Mouse (Mus musculus) hindbrain, embryonic 16.5 days (tissue): Measurements from ENCODE around the gene Pip5k1b. TPM values are rescaled to one million over a fixed set of nuclear protein-coding genes. Genes with fewer than 3 reads are reported as not detected.

Experiments
- ATAC-seq: fragments of 200-750 bp; cut with Nextera tagmentation; 2 replicates; pipeline ENCODE4 v1.8.0; 2017; ENCODE audit warnings: moderate TSS enrichment, moderate library complexity
- H3K27ac ChIP-seq: fragments of 300-500 bp; sonication (generic); 2 replicates; pipeline ENCODE4 v1.5.1; 2014; ENCODE audit warnings: low read depth, mild to moderate bottlenecking, control low read depth, low read length, moderate library complexity
- H3K27me3 ChIP-seq: fragments of 300-500 bp; sonication (generic); replicated peaks from 2 replicates; pipeline ENCODE4 v1.6.1; 2014; ENCODE audit warnings: low read length; ENCODE audit not compliant: control insufficient read depth, insufficient read depth
- H3K36me3 ChIP-seq: fragments of 300-500 bp; sonication (generic); 2 replicates; pipeline ENCODE4 v1.6.1; 2014; ENCODE audit warnings: mild to moderate bottlenecking, low read length, moderate library complexity, mixed read lengths; ENCODE audit not compliant: control insufficient read depth, insufficient read depth
- H3K4me1 ChIP-seq: fragments of 300-500 bp; sonication (generic); 2 replicates; pipeline ENCODE4 v1.6.1; 2014; ENCODE audit warnings: low read depth, low read length; ENCODE audit not compliant: control insufficient read depth, insufficient read depth
- H3K4me2 ChIP-seq: fragments of 300-500 bp; sonication (generic); 2 replicates; pipeline ENCODE4 v1.6.1; 2014; ENCODE audit warnings: mild to moderate bottlenecking, low read length, control low read depth, moderate library complexity
- H3K4me3 ChIP-seq: fragments of 300-500 bp; sonication (generic); 2 replicates; pipeline ENCODE4 v1.5.1; 2014; ENCODE audit warnings: mild to moderate bottlenecking, low read length, control low read depth, moderate library complexity
- H3K9ac ChIP-seq: fragments of 300-500 bp; sonication (generic); 2 replicates; pipeline ENCODE4 v1.6.1; 2014; ENCODE audit warnings: low read depth, mild to moderate bottlenecking, control low read depth, low read length, moderate library complexity
- H3K9me3 ChIP-seq: fragments of 300-500 bp; sonication (generic); 2 replicates; pipeline ENCODE4 v1.6.1; 2014; ENCODE audit warnings: mild to moderate bottlenecking, low read length, moderate library complexity; ENCODE audit not compliant: control insufficient read depth
- WGBS: fragments of 180-500 bp; shearing (Covaris S2); extraction: QIAGEN DNeasy Blood & Tissue Kit; methylation state at CpG from one replicate; pipeline ENCODE4 v1.1.7; 2014; 5-methylcytosine and 5-hydroxymethylcytosine counted together
- polyA plus RNA-seq: library from polyadenylated mRNA; unstranded; fragments of >200 nt; fragmentation: Nextera tagmentation; extraction: Ambion mirVana; gene quantifications from 2 replicates; pipeline ENCODE4 v1.2.1, GENCODE M21; 2015

Pip5k1b gene
- polyA plus RNA-seq, 1 experiment from 2014 or later = 2.2 TPM

DNA sequence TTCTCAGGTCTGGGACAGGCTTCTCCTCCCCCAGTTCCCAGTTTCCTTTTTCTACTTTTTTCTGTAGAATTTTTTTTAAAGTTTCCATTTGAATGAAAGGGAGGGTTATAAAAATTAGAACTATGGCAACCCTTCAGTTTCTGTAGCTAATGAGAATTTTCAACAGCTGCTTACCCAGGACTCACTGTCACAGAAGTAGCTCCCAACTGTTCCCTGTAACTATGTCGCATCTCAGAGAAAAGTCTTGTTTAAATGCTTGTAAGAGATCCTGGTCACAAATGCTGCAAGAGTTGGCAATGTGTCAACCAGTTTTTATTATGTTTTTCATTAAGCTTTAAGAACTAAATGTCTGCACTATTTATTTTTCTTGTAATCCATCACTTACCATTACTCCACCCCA is 188.9 kb downstream of the Pip5k1b start:
- Histone ChIP-seq H3K4me3 (no peak overlapping the region), H3K9me3 (no peaks in the 10 kb centered on the region), H3K27ac (no peak overlapping the region), H3K9ac (no peak overlapping the region), H3K36me3 (no peaks in the 10 kb centered on the region), H3K4me2 (no peak overlapping the region), H3K27me3 (no peaks in the 10 kb centered on the region), H3K4me1 (peaks cover under 1% of the 10 kb centered on the region)
- 81% methylated on average over 1 of the region's 1 CpGs for WGBS
- no peak for ATAC-seq

DNA sequence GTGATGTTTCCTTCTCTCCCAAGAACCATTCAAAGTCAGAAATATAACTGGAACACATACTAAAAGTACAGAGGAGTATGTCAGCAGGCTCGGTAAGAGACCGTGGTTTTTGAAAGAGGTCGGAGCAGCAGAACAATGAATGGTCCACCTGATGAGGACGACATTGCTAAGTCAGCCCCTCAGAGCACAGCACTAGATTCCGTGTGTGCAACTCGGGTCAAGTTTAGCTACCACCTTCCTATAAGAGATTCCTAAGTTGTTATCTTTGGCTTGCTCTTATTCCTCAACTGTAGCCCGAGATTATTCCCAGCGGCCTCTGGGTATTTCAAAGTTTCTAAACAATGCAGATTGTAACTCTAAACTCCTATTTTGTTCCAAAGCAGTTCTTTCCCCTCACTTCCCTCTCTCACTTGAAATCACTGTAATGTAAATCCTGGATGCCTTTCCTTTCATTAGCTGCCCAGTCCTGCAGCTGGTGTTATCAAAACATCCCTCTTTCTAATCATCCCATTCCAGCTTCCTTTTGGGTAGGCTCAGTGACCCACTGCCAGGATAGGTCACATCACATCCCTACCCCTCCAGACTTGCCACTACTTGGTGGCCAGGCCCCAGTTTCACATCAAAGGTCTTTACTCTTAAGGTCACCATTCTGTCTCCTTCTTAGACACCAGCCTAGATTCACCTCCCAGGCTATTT is 192.9 kb downstream of the Pip5k1b start:
- no peak overlapping the region for H3K27ac ChIP-seq
- no peaks in the 10 kb centered on the region for H3K36me3 ChIP-seq
- ATAC-seq = no peak
- H3K27me3 ChIP-seq = no peaks in the 10 kb centered on the region
- 63% methylated on average over 8 of the region's 8 CpGs for WGBS
- H3K4me3 ChIP-seq = no peak overlapping the region
- no peak overlapping the region for H3K4me2 ChIP-seq
- no peaks in the 10 kb centered on the region for H3K4me1 ChIP-seq
- no peaks in the 10 kb centered on the region for H3K9me3 ChIP-seq
- no peak overlapping the region for H3K9ac ChIP-seq

DNA sequence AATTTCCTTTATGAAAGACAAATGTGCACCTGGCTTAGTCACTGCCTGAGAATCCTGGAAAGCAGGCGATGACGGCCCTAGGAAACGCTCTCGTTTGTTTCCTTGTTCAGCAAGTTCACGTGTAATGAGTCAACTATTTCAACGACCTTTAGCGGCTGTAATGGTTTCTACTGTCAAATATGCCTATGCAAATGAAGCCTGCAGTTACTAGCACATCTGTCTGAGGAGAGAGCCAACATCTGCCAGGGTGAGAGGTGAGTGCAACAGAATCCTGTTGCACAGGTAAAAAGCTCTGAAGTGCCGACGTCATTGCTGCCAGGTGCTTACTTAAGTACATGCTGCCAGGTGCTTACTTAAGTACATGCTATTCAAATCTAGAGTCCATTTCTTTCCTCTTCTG is 196.4 kb downstream of the Pip5k1b start:
- ATAC-seq = no peak
- 79% methylated on average over 9 of the region's 9 CpGs for WGBS

DNA sequence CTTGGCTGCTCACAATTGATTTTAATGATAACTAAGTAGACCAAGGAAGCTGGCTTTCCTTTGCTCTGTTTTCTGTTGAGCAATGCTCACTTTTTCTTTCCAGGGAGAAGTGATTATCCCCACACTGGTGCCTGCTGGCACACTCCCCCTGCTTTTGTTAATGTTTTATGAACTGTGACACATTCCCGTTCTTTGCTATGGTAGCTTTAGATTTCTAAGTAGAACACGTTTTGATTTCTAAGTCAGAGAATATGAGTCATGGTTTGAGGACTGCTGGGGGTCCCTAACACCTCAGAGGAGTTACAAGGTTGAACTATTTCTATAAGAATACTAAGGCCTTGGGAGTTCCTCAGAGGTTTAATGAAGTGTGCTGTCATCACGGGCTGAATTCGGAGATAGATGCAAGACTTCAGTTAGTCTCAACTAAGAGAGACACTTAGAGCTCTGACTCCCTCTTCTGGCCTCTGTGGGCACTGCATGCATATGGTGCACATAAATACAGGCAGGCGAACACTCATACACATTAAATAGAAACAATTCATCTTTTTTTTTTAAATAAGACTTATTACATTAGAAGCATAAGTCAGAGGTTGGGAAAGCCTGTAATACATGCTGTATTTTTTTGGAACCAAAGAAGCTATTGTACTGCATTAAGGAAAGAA is 203.2 kb downstream of the Pip5k1b start:
- 63% methylated on average over 5 of the region's 5 CpGs for WGBS
- H3K27me3 ChIP-seq = no peaks in the 10 kb centered on the region
- no peak overlapping the region for H3K4me2 ChIP-seq
- no peaks in the 10 kb centered on the region for H3K4me1 ChIP-seq
- no peak for ATAC-seq
- H3K9ac ChIP-seq = no peak overlapping the region
- no peaks in the 10 kb centered on the region for H3K9me3 ChIP-seq
- no peaks in the 10 kb centered on the region for H3K36me3 ChIP-seq
- no peak overlapping the region for H3K4me3 ChIP-seq
- no peak overlapping the region for H3K27ac ChIP-seq

More for the DNA sequence above, 196.4 kb downstream of the Pip5k1b start:
- H3K27ac ChIP-seq = no peak overlapping the region
- H3K4me3 ChIP-seq = no peak overlapping the region
- H3K9me3 ChIP-seq = no peaks in the 10 kb centered on the region
- no peaks in the 10 kb centered on the region for H3K36me3 ChIP-seq
- H3K27me3 ChIP-seq = no peaks in the 10 kb centered on the region
- no peak overlapping the region for H3K9ac ChIP-seq
- no peaks in the 10 kb centered on the region for H3K4me1 ChIP-seq
- no peak overlapping the region for H3K4me2 ChIP-seq

DNA sequence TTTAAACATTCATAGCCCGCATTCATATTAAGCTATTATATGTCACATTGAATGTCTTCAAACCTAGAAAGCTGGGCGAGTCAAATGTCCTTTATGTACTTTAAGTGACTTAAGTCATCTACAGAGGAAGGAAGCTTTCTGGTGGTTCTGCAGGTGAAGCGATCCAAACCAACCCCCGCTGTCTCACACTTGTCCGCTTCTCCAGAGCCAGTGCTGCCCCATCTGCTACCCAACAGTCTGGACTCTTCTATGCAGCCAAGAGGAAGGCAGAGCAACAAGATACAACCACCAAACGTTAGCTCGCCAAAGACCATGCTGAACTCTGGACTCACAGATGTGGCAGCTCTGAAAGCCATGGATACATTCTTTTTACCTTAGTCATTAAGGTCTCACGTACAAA is 211.2 kb downstream of the Pip5k1b start:
- WGBS = 92% methylated on average over 8 of the region's 8 CpGs

DNA sequence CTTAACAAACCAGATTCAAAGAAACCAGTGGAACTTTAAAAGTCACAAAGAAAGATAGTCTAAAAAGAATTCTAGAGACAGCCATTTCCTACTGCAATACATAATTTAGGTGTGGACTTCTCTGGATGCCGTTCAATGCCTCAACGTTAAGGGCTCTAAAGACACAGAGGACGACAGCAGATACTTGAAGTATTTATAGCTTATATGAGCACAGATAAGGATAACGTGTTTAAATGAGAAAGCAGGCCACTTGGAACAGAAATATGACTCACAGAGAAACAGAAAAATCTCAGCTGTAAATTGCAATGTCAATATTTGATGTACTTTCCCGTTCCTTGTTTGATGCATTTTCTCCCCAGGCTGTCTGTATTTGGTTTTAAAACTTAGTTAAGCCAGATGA is 212.9 kb downstream of the Pip5k1b start:
- Histone ChIP-seq H3K36me3 (no peaks in the 10 kb centered on the region), H3K27me3 (no peaks in the 10 kb centered on the region), H3K4me3 (no peak overlapping the region), H3K9me3 (no peaks in the 10 kb centered on the region), H3K4me1 (no peaks in the 10 kb centered on the region), H3K9ac (no peak overlapping the region), H3K27ac (no peak overlapping the region), H3K4me2 (no peak overlapping the region)
- ATAC-seq = no peak
- WGBS = 72% methylated on average over 5 of the region's 5 CpGs

More for the DNA sequence above, 211.2 kb downstream of the Pip5k1b start:
- H3K9me3 ChIP-seq = no peaks in the 10 kb centered on the region
- H3K27ac ChIP-seq = no peak overlapping the region
- no peak overlapping the region for H3K9ac ChIP-seq
- no peaks in the 10 kb centered on the region for H3K27me3 ChIP-seq
- H3K4me3 ChIP-seq = no peak overlapping the region
- no peak for ATAC-seq
- H3K4me2 ChIP-seq = no peak overlapping the region
- no peaks in the 10 kb centered on the region for H3K36me3 ChIP-seq
- H3K4me1 ChIP-seq = no peaks in the 10 kb centered on the region

DNA sequence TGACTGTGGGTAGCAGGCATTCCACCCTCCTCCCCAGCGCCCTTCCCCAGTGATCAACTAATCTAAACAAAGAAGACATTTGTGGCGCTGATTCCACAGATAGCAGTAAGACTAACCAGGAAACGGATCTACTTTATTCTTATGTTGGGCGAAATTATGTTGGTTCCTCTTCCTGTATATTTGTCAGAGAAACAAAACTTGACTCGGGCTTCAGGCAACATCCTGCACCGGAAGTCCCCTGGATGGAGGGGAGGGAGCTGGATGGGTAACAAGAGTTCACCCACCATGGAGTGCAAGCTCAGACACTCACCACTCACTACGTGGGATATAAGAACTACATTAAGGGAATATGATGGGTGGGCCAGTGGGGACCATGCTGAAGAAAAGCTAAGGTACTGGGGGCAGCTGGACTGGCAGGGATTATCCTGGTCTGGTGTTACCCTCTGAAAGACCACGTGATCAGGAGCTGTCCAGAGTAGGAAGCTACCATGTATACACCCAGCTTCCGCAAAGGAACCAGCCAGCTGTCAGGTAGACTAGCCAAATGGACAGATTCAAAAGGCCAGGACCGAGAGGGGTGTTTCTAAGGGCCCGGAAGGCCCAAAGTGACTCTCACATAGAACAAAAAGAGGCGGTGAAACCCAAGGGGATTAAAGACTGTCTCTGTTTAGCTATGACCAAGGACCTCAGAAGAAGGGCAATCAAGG is 219.1 kb downstream of the Pip5k1b start:
- WGBS = 72% methylated on average over 12 of the region's 12 CpGs
- Histone ChIP-seq H3K27ac (no peak overlapping the region), H3K4me2 (no peak overlapping the region), H3K9me3 (no peaks in the 10 kb centered on the region), H3K27me3 (no peaks in the 10 kb centered on the region), H3K4me1 (no peaks in the 10 kb centered on the region), H3K36me3 (no peaks in the 10 kb centered on the region), H3K9ac (no peak overlapping the region), H3K4me3 (no peak overlapping the region)
- ATAC-seq = no peak

DNA sequence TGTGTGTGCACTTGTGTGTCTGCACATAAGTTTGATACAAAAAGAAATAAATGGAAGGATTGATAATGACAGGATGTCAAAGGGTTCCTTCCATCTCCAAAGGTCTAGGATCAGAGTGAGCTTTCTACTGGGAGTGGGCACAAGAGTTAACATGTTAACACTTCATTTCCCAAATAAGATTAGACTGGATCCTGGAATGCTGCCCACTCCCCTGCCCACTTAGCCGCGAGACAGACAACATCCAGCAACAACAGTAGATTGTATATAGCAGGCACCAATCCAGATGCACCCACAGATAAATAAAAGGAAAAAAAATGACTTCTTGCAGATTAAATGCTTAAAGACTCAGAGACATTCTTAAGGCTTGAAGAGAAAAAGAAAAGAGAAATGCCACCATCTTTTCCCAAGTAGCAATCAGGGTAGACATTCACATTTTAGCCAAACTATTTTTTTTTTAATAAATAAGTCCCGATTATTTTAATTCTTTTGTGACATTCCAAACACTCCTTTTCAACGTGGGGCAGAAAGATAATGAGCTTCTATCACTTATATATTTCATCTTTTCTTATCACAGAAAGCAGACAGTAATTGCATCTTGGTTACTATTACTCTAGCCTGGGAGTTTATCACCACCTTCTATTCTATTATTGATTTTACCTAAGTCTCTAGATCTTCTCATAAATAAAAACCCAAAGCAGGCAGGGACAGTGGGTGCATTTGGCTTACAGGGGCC is 219.9 kb downstream of the Pip5k1b start:
- H3K27me3 ChIP-seq = no peaks in the 10 kb centered on the region
- no peak overlapping the region for H3K27ac ChIP-seq
- no peaks in the 10 kb centered on the region for H3K4me1 ChIP-seq
- H3K4me3 ChIP-seq = no peak overlapping the region
- no peak for ATAC-seq
- H3K9ac ChIP-seq = no peak overlapping the region
- no peaks in the 10 kb centered on the region for H3K9me3 ChIP-seq
- 66% methylated on average over 4 of the region's 4 CpGs for WGBS
- H3K36me3 ChIP-seq = no peaks in the 10 kb centered on the region
- H3K4me2 ChIP-seq = no peak overlapping the region

DNA sequence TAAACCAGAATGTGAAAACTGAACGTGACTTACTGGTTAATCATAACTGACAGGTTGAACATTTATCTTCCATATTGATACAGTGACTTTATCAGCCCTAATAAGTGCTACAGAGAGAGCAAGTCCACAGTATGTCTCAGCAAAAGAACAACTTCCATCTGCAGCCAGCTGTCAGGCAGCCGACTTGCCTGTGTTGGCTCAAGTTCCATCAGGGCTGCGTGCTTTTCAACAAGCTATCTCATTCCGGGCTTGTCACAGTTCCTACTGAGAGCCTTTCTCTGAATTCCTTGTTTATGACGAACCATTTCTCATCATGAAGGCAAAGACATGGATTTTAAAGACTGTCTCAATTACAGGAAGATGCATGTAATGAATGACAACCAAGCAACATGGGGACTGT is 222.7 kb downstream of the Pip5k1b start:
- H3K4me3 ChIP-seq = no peak overlapping the region
- 73% methylated on average over 5 of the region's 5 CpGs for WGBS
- H3K27me3 ChIP-seq = no peaks in the 10 kb centered on the region
- H3K4me1 ChIP-seq = no peaks in the 10 kb centered on the region
- H3K9ac ChIP-seq = no peak overlapping the region
- H3K4me2 ChIP-seq = no peak overlapping the region
- no peaks in the 10 kb centered on the region for H3K9me3 ChIP-seq
- ATAC-seq = no peak
- H3K36me3 ChIP-seq = no peaks in the 10 kb centered on the region
- H3K27ac ChIP-seq = no peak overlapping the region
